Mouse (Mus musculus) hindbrain, embryonic 14.5 days (tissue): ENCODE data around the gene Osbpl2. TPM values are rescaled to one million over a fixed set of nuclear protein-coding genes. Genes with fewer than 3 reads are reported as not detected.

Experiments
- ATAC-seq: fragments of 200-750 bp; cut with Nextera tagmentation; 2 replicates; pipeline ENCODE4 v1.8.0; 2017; ENCODE audit warnings: moderate number of reproducible peaks, mild to moderate bottlenecking, moderate TSS enrichment, moderate library complexity; ENCODE audit not compliant: low FRiP score
- DNase-seq: peaks from one replicate; pipeline ENCODE4 v3.0.0-alpha.2; 2015; ENCODE audit warnings: low spot score
- H3K27ac ChIP-seq: fragments of 300-500 bp; sonication (generic); 2 replicates; pipeline ENCODE4 v1.5.1; 2014; ENCODE audit warnings: mild to moderate bottlenecking, moderate library complexity
- H3K27me3 ChIP-seq: fragments of 300-500 bp; sonication (generic); 2 replicates; pipeline ENCODE4 v1.6.1; 2014; ENCODE audit warnings: mild to moderate bottlenecking, low read length, mixed read lengths; ENCODE audit not compliant: control insufficient read depth, insufficient read depth
- H3K36me3 ChIP-seq: fragments of 300-500 bp; sonication (generic); replicated peaks from 2 replicates; pipeline ENCODE4 v1.6.1; 2014; ENCODE audit not compliant: control insufficient read depth, insufficient read depth
- H3K4me1 ChIP-seq: fragments of 300-500 bp; sonication (generic); replicated peaks from 2 replicates; pipeline ENCODE4 v1.6.1; 2014; ENCODE audit warnings: antibody characterized with exemption, low read length, mixed read lengths; ENCODE audit not compliant: control insufficient read depth, insufficient read depth
- H3K4me2 ChIP-seq: fragments of 300-500 bp; sonication (generic); replicated peaks from 2 replicates; pipeline ENCODE4 v1.6.1; 2014; ENCODE audit warnings: mild to moderate bottlenecking, moderate library complexity
- H3K4me3 ChIP-seq: fragments of 300-500 bp; sonication (generic); replicated peaks from 2 replicates; pipeline ENCODE4 v1.5.1; 2014; ENCODE audit warnings: mild to moderate bottlenecking, low read length
- H3K9ac ChIP-seq: fragments of 300-500 bp; sonication (generic); 2 replicates; pipeline ENCODE4 v1.6.1; 2014
- H3K9me3 ChIP-seq: fragments of 300-500 bp; sonication (generic); 2 replicates; pipeline ENCODE4 v1.6.1; 2016; ENCODE audit warnings: low read length; ENCODE audit not compliant: control insufficient read depth
- WGBS: fragments of 180-500 bp; shearing (Covaris S2); extraction: QIAGEN DNeasy Blood & Tissue Kit; methylation state at CpG from one replicate; pipeline ENCODE4 v1.1.7; 2014; 5-methylcytosine and 5-hydroxymethylcytosine counted together
- polyA plus RNA-seq: library from polyadenylated mRNA; unstranded; fragments of >200 nt; fragmentation: Nextera tagmentation; extraction: Ambion mirVana; gene quantifications from 2 replicates; pipeline ENCODE4 v1.2.1, GENCODE M21; 2014

Osbpl2 gene
- polyA plus RNA-seq, 1 experiment from 2014 or later: 73.1 TPM

DNA sequence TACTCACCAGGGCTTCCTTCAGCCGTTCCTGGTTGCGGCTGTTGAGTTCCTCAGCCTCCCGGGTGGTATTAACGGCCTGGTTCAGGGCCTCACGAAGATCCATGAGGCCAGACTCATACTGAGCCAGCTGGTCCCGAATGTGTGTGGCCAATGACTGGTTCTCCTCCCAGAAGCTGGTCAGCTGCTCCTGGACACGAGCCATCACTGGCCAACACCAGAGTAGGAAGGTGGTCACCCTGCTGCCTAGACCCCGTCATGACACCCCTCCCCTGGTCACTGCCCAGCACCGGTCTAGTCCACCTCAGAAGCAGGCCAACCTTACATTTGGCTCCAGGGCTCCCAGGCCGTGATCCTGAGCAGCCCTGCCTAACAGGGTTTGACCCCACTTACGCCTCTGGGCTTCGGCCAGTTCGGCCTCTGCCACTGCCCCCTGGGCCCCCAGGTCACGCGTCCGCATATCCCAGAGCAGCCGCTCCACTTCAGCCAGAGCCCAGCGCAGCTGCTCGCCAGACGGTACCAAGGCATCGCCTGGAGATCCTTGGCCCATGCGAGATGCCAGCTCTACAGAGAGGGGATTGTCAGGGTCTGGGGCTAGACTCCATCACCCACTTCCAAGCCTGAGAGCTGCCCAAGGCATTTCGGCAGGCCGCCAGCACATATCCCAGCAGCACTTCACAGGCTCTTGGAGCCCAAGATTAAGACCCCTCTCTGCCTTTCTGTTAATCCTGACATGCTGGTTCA lies 65.1 kb downstream of the Osbpl2 start:
- Histone ChIP-seq H3K4me3 (no peak overlapping the region), H3K4me2 (no peak overlapping the region), H3K27me3 (no peaks in the 10 kb centered on the region), H3K27ac (no peak overlapping the region), H3K9ac (no peak overlapping the region), H3K9me3 (no peaks in the 10 kb centered on the region), H3K4me1 (no peaks in the 10 kb centered on the region), H3K36me3 (no peaks in the 10 kb centered on the region)
- WGBS: 84% methylated on average over 24 of the region's 24 CpGs
- DNase-seq (no peak), ATAC-seq (no peak)

DNA sequence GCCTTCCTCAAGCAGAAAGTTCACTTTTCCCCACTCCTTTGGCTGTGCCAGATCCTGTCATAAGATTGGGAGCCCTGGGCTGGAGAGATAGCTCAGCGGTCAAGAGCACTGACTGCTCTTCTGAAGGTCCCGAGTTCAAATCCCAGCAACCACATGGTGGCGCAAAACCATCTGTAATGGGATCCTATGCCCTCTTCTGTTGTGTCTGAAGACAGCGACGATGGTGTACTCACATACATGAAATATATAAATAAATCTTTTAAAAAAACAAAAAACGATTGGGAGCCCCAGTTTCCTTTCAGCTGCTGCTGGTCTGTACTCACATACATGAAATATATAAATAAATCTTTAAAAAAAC lies 65.6 kb downstream of the Osbpl2 start:
- 91% methylated on average over 6 of the region's 6 CpGs for WGBS
- DNase-seq (no peak), ATAC-seq (no peak)
- Histone ChIP-seq H3K4me1 (no peaks in the 10 kb centered on the region), H3K9me3 (no peaks in the 10 kb centered on the region), H3K4me3 (no peak overlapping the region), H3K36me3 (no peaks in the 10 kb centered on the region), H3K4me2 (no peak overlapping the region), H3K9ac (no peak overlapping the region), H3K27me3 (no peaks in the 10 kb centered on the region), H3K27ac (no peak overlapping the region)

DNA sequence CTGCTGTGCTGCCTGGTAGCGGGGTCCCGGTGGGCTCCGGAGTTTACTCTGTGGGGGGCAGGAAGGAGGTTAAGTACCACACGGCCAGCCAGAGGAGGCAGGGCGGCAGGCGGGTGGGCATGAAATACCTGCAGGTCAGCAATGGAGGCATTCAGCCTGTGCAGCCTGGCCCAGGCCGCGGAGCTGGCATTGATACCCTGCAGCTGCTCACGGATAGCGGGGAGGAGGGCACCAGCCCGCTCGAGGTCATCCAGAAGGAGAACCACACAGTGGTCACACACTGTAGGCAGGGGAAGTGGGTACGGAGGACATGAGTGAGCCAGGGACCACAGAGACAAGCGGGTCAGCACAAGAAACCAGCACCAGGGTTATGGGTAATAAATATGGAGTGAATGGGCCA lies 66.6 kb downstream of the Osbpl2 start:
- H3K4me2 ChIP-seq: no peak overlapping the region
- no peaks in the 10 kb centered on the region for H3K27me3 ChIP-seq
- H3K4me3 ChIP-seq: no peak overlapping the region
- H3K9ac ChIP-seq: no peak overlapping the region
- DNase-seq (no peak), ATAC-seq (no peak)
- no peaks in the 10 kb centered on the region for H3K4me1 ChIP-seq
- H3K36me3 ChIP-seq: no peaks in the 10 kb centered on the region
- H3K9me3 ChIP-seq: no peaks in the 10 kb centered on the region
- H3K27ac ChIP-seq: no peak overlapping the region
- 92% methylated on average over 14 of the region's 14 CpGs for WGBS

DNA sequence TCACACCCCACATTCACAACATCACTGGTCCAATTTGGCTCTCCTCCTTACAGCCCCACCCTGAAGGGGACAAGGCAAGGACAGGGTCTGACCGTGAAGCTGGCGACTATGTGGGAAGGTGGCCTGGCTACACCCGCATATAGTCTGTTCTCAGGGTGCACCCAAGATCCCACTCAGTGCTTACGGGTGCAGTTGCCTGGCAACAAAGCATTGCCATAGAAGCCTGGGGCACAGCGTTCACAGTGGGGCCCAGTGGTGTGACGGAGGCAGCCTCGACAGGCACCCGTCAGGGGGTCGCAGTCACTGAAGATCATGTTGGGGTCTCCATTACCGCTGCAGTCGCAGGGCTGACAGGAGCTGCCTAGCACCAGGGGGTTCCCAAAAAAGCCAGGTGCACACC lies 68.3 kb downstream of the Osbpl2 start:
- H3K4me1 ChIP-seq: no peaks in the 10 kb centered on the region
- 75% methylated on average over 11 of the region's 11 CpGs for WGBS
- no peak overlapping the region for H3K4me3 ChIP-seq
- no peak for ATAC-seq
- DNase-seq: no peak
- no peaks in the 10 kb centered on the region for H3K36me3 ChIP-seq
- no peak overlapping the region for H3K4me2 ChIP-seq
- H3K27me3 ChIP-seq: no peaks in the 10 kb centered on the region
- H3K9ac ChIP-seq: no peak overlapping the region
- no peak overlapping the region for H3K27ac ChIP-seq
- no peaks in the 10 kb centered on the region for H3K9me3 ChIP-seq

DNA sequence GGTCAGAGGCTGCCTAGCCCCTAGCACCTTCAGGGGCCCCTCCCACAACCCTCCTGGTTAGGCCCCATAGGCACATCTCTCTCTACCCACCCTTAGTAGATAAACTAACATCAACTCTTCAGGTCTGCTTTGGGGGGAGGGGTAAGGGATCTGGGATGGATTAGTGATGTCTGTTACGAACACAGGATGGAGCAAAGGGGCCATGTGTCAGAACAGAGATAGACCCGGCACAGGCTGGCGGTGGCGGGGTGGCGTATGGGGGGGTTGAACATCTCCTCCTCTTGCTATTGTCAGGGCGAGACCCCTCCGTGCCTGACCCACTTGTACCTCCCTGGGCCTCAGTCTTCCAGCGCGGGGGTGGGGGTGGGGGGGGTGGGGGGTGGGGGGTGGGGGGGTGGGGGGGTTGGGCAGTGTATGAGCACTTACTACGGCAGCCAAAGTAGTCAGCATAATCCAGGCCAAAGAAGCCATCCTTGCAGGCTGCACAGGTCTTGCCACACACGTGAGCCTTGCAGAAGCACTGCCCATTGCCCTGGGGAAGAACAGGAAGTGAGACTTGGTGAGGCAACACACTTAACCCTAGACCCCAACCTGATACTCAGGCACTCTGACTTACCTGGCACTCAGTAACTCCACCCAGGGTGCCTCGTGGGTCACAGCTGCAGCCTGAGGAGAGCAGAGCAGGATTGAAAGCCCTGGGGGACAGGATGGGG lies 77.7 kb downstream of the Osbpl2 start:
- WGBS: 77% methylated on average over 10 of the region's 12 CpGs

DNA sequence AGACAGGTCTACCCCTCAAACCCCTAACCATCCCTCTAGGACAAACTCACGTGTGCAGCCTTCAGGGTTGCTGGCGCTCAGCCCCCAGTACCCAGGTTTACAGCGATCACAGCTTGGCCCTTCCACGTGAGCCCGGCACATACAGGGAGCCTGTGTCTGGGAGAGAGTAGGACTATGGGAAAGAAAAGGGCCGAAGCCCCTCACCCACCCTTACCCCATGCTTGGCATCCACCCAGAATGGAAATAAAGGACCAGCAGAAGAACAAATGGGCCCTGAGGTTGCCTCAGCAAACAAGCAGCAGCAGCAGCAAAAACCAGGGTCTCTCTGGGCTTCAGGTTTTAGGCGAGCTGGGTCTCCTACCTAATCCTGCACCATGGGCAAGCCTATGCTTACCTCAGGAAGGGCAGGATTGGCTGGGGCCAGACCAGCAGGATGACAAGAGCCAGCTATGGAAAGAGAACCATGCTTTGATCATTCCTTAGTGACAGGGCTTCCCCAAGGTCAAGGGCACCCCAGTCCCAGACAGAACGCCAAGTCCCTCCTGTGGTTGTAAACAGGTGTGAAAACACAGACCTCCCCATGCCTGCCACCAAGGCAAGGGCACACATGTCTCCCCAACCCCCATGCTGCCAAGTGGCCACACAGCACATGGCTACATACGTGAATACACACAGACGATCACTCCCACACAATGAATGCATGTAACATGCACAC lies 78.4 kb downstream of the Osbpl2 start:
- no peak overlapping the region for H3K27ac ChIP-seq
- no peak overlapping the region for H3K4me2 ChIP-seq
- DNase-seq: peak; percentile 33
- H3K9ac ChIP-seq: no peak overlapping the region
- no peaks in the 10 kb centered on the region for H3K36me3 ChIP-seq
- 75% methylated on average over 10 of the region's 10 CpGs for WGBS
- no peak overlapping the region for H3K4me3 ChIP-seq
- H3K27me3 ChIP-seq: no peaks in the 10 kb centered on the region
- ATAC-seq: no peak
- H3K9me3 ChIP-seq: no peaks in the 10 kb centered on the region
- peaks cover 4% of the 10 kb centered on the region; the same call in 1 of the 2 replicates for H3K4me1 ChIP-seq

More for the DNA sequence above, 77.7 kb downstream of the Osbpl2 start:
- Histone ChIP-seq H3K27ac (no peak overlapping the region), H3K4me3 (no peak overlapping the region), H3K4me2 (no peak overlapping the region), H3K36me3 (no peaks in the 10 kb centered on the region), H3K4me1 (peaks cover 4% of the 10 kb centered on the region; the same call in 1 of the 2 replicates), H3K9ac (no peak overlapping the region), H3K9me3 (no peaks in the 10 kb centered on the region), H3K27me3 (no peaks in the 10 kb centered on the region)
- ATAC-seq: no peak
- no peak for DNase-seq

DNA sequence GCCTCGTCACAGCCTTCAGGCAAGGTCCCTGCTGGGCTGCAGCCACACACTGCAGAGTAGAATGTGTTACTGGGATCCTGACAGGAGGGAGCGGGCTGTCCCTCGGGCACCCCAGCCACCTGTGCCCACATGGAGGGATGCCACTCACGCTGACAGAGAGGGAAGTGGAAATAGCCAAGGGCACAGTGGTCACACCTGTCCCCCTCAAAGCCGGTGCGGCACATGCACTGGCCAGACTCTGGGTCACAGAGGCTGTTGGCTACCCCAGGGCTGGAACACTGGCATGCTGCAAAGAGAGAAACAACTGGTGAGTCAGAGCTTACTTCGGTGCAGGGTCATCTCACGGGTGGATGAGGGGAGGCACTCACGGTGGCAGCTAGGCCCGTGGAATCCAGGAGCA lies 79.7 kb downstream of the Osbpl2 start:
- Histone ChIP-seq H3K27ac (no peak overlapping the region), H3K4me2 (no peak overlapping the region), H3K9ac (no peak overlapping the region), H3K36me3 (no peaks in the 10 kb centered on the region), H3K4me1 (peaks cover 4% of the 10 kb centered on the region; the same call in 1 of the 2 replicates), H3K27me3 (no peaks in the 10 kb centered on the region), H3K4me3 (no peak overlapping the region), H3K9me3 (no peaks in the 10 kb centered on the region)
- ATAC-seq: no peak
- 77% methylated on average over 10 of the region's 10 CpGs for WGBS
- no peak for DNase-seq

DNA sequence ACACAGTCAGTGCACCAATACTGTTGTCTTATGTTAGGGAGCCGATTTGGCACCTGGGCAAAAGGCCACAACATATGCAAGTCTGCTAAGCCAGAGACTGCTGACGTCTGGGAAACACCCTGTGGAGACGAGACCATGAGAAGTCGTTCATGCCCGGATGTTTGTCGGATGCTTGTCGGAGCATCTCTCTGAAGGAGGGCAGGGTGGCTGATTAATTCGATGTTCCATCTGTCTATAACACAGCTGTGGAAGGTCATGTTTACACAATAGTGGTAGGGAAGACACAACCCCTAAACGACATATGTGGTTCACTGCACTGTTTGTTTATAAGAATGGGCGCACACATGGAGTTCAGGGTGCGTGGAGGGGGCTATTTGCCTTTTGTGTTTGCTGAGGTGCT lies 81.6 kb downstream of the Osbpl2 start:
- ATAC-seq (no peak), DNase-seq (no peak)
- no peak overlapping the region for H3K4me2 ChIP-seq
- no peak overlapping the region for H3K4me3 ChIP-seq
- no peak overlapping the region for H3K9ac ChIP-seq
- no peak overlapping the region for H3K27ac ChIP-seq
- H3K36me3 ChIP-seq: no peaks in the 10 kb centered on the region
- H3K4me1 ChIP-seq: peaks cover 15% of the 10 kb centered on the region; the same call in 1 of the 2 replicates
- H3K9me3 ChIP-seq: no peaks in the 10 kb centered on the region
- H3K27me3 ChIP-seq: no peaks in the 10 kb centered on the region
- 21% methylated on average over 11 of the region's 11 CpGs for WGBS

DNA sequence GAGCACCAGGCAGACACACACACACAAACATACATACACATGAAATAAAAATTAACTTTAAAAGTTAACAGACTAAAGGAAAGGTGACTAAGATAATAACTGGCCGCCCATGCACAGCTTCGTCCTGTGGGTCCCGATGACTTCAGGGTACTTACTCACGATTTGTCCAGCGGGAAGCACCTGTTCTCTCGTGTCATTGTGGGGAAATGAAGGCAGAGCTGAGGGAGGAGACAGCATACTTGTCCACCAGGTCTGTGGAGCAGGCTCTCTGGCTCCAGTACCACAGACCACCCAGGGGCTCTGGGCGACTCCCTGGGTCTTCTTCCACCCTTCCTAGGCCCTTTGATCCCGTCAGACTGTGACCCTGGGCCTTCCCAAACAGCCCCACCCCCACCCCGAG lies 82.2 kb downstream of the Osbpl2 start:
- DNase-seq (no peak), ATAC-seq (no peak)
- Histone ChIP-seq H3K4me3 (no peak overlapping the region), H3K9me3 (no peaks in the 10 kb centered on the region), H3K27me3 (no peaks in the 10 kb centered on the region), H3K36me3 (no peaks in the 10 kb centered on the region), H3K4me2 (no peak overlapping the region), H3K4me1 (peaks cover 21% of the 10 kb centered on the region; the same call in 1 of the 2 replicates), H3K9ac (no peak overlapping the region), H3K27ac (no peak overlapping the region)
- WGBS: 74% methylated on average over 9 of the region's 9 CpGs
